Comparison of ENCODE assay signal across 8 mouse cellular contexts in genomic region chr9:68695496-68695969, GRCm38 (mm10). TPM values are rescaled to one million over a fixed set of nuclear protein-coding genes. Genes with fewer than 3 reads are reported as not detected.
DNase-seq lines count a peak whose midpoint lies in the region; ATAC-seq lines count a peak whose summit lies in the region.

No protein-coding gene starts in this region.

- 53% methylated on average over 16 of the region's 16 CpGs for WGBS in forebrain, embryonic 11.5 days
- WGBS in forebrain, embryonic 12.5 days, result 37% methylated on average over 16 of the region's 16 CpGs
- WGBS in heart, embryonic 13.5 days, result 45% methylated on average over 16 of the region's 16 CpGs
- 17% methylated on average over 16 of the region's 16 CpGs for WGBS in limb, embryonic 13.5 days

- H3K36me3 ChIP-seq in forebrain, embryonic 11.5 days (ENCODE audit: control insufficient read depth, insufficient read depth, low read length), result no peaks in the 10 kb centered on the region
- no peaks in the 10 kb centered on the region for H3K36me3 ChIP-seq in forebrain, embryonic 12.5 days (replicated peaks)
- H3K36me3 ChIP-seq in heart, embryonic 13.5 days, result no peaks in the 10 kb centered on the region
- no peaks in the 10 kb centered on the region for H3K36me3 ChIP-seq in limb, embryonic 13.5 days

- no peak overlapping the region for H3K9ac ChIP-seq in forebrain, embryonic 11.5 days (ENCODE audit: low read length)
- H3K9ac ChIP-seq in forebrain, embryonic 12.5 days, result no peak overlapping the region
- H3K9ac ChIP-seq in heart, embryonic 13.5 days, result no peak overlapping the region
- no peak overlapping the region for H3K9ac ChIP-seq in limb, embryonic 13.5 days

- no peaks in the 10 kb centered on the region for H3K27me3 ChIP-seq in forebrain, embryonic 11.5 days (ENCODE audit: control insufficient read depth, insufficient read depth, low read length)
- peaks cover 63% of the 10 kb centered on the region for H3K27me3 ChIP-seq in forebrain, embryonic 12.5 days
- peaks cover 58% of the 10 kb centered on the region for H3K27me3 ChIP-seq in heart, embryonic 13.5 days (replicated peaks)
- peaks cover 19% of the 10 kb centered on the region for H3K27me3 ChIP-seq in limb, embryonic 13.5 days

- H3K27ac ChIP-seq in forebrain, embryonic 11.5 days (ENCODE audit: low read depth, low read length), result no peak overlapping the region
- H3K27ac ChIP-seq in forebrain, embryonic 12.5 days, result no peak overlapping the region
- H3K27ac ChIP-seq in heart, embryonic 13.5 days (replicated peaks), result peak overlapping the region; percentile 17; the same call in 1 of the 2 replicates
- H3K27ac ChIP-seq in limb, embryonic 13.5 days, result no peak overlapping the region

- H3K9me3 ChIP-seq in forebrain, embryonic 11.5 days (ENCODE audit: control insufficient read depth, low read length), result no peaks in the 10 kb centered on the region
- no peaks in the 10 kb centered on the region for H3K9me3 ChIP-seq in forebrain, embryonic 12.5 days
- no peaks in the 10 kb centered on the region for H3K9me3 ChIP-seq in heart, embryonic 13.5 days
- H3K9me3 ChIP-seq in limb, embryonic 13.5 days, result no peaks in the 10 kb centered on the region

- H3K4me1 ChIP-seq in forebrain, embryonic 11.5 days (replicated peaks; ENCODE audit: control insufficient read depth, insufficient read depth, low read length), result peaks cover 8% of the 10 kb centered on the region; the same call in 1 of the 2 replicates
- peaks cover 13% of the 10 kb centered on the region; the same call in 1 of the 2 replicates for H3K4me1 ChIP-seq in forebrain, embryonic 12.5 days
- H3K4me1 ChIP-seq in heart, embryonic 13.5 days, result peaks cover 33% of the 10 kb centered on the region
- H3K4me1 ChIP-seq in limb, embryonic 13.5 days, result peaks cover 19% of the 10 kb centered on the region

- no peak for ATAC-seq in forebrain, embryonic 11.5 days (replicated peaks; ENCODE audit: low FRiP score)
- no peak for ATAC-seq in forebrain, embryonic 12.5 days (ENCODE audit: low FRiP score)
- ATAC-seq in heart, embryonic 13.5 days (ENCODE audit: extremely low read depth, insufficient number of reproducible peaks, low FRiP score, low TSS enrichment), result no peak
- ATAC-seq in limb, embryonic 13.5 days (ENCODE audit: low FRiP score, low read depth), result no peak
- no peak for ATAC-seq in monocyte, adult 5-6 weeks (replicated peaks; ENCODE audit: insufficient number of reproducible peaks, low FRiP score, low TSS enrichment, poor library complexity, severe bottlenecking)

- intact Hi-C loops in left cerebral cortex, postnatal 10 days (cut with DNase I), result no loop called here

- no peak overlapping the region for H3K4me3 ChIP-seq in forebrain, embryonic 11.5 days (ENCODE audit: low read depth, low read length)
- no peak overlapping the region for H3K4me3 ChIP-seq in forebrain, embryonic 12.5 days (replicated peaks)
- H3K4me3 ChIP-seq in heart, embryonic 13.5 days, result no peak overlapping the region
- no peak overlapping the region for H3K4me3 ChIP-seq in limb, embryonic 13.5 days

- peak; percentile 50 for DNase-seq in forebrain, embryonic 11.5 days (ENCODE audit: low spot score)
- DNase-seq in adrenal gland, adult 8-10 months, result peak; percentile 49
- no peak for DNase-seq in MN1 (ENCODE audit: low spot score)
- DNase-seq in left cerebral cortex, postnatal 10 days (ENCODE audit: extremely low spot score in 1 of 2, low spot score in 2 of 2), result no peak

- no peak overlapping the region for H3K4me2 ChIP-seq in forebrain, embryonic 11.5 days (ENCODE audit: low read depth, low read length, severe bottlenecking)
- H3K4me2 ChIP-seq in forebrain, embryonic 12.5 days, result no peak overlapping the region
- H3K4me2 ChIP-seq in heart, embryonic 13.5 days, result 0 out of 2 replicates have a peak overlapping the region, but pooled peaks have one; percentile 8
- H3K4me2 ChIP-seq in limb, embryonic 13.5 days (replicated peaks), result peak overlapping the region; percentile 12; the same call in 1 of the 2 replicates

RNA-seq across cellular contexts. Expression of gene Rora, which starts 41.9 kb away (rescaled TPM):
- 5.7 and 6.0 TPM in 2 replicates for polyA plus RNA-seq in forebrain, embryonic 11.5 days (2014; fragmentation: Nextera tagmentation; extraction: Ambion mirVana)
- 6.2 and 7.3 TPM in 2 replicates for polyA plus RNA-seq in forebrain, embryonic 12.5 days (2016; fragmentation: Nextera tagmentation; extraction: Ambion mirVana)
- total RNA-seq in adrenal gland, adult 8-10 months (2022), result 100 to 1,000 TPM in 3 of 4 experiments, 10 to 100 TPM in 1; 72.5 to 179 (median 108) TPM
- 6.1 and 7.5 TPM in 2 replicates for polyA plus RNA-seq in heart, embryonic 13.5 days (2015; fragmentation: Nextera tagmentation; extraction: Ambion mirVana)
- polyA plus RNA-seq in limb, embryonic 13.5 days (2015; fragmentation: Nextera tagmentation; extraction: Ambion mirVana), result 9.6 and 9.8 TPM in 2 replicates
- 10 to 100 TPM; 41.2 to 44.1 TPM for total RNA-seq in left cerebral cortex, postnatal 10 days (2021)
- 3.4 to 5.8 TPM (median 4.6 TPM) in 3 replicates for total RNA-seq in monocyte, adult 5-6 weeks (2017)

Comparison
In these comparisons a context has a peak if more than half of its experiments do, and no peak if none do; other contexts are left out.
1. DNase-seq: peak in forebrain, embryonic 11.5 days (single experiment) and adrenal gland, adult 8-10 months (single experiment); none in MN1 (single experiment) and left cerebral cortex, postnatal 10 days (0 of 2).
2. H3K4me2 ChIP-seq: peak in heart, embryonic 13.5 days (single experiment) and limb, embryonic 13.5 days (single experiment); none in forebrain, embryonic 11.5 days (single experiment) and forebrain, embryonic 12.5 days (single experiment).